Mouse (Mus musculus): ENCODE data around the gene Prorsd1. TPM values are rescaled to one million over a fixed set of nuclear protein-coding genes. Genes with fewer than 3 reads are reported as not detected.

Prorsd1 gene
- polyA plus RNA-seq, 1 experiment: 9.3 TPM

DNA sequence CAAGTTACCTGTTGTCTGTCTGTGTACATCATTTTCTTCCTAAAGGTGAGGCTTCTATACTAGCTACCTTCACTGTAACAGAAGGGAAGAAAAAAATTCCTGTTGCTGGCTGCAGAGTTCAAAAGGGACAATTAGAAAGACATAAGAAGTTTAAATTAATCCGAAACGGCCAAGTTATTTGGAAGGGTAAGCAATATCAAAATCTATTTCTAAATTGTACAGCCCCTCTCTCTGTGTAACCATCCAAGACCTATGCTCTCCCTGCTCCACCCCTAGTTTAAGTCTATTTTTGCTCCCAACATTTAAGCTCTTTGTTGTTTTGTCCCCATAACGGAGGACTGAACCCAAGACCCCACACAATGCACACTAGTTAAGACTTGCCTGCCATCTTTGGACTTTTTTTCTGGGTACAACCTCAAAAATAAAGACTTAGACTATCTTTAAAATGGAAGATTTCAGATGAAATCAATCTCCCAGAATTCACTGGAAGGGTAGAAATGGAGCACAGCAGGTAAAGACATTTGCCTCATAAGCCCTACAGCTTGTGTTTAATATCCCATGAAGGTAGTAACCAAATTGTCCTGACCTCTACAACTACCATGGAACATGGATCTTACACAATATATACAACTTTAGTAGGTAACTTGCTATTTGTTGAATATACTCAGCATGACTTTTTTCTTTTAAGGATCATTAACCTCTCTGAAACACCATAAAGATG lies 29.6 kb upstream of the Prorsd1 start:
- Histone ChIP-seq H3K79me3 (ENCODE audit: low read depth) (peaks cover 17% of the 10 kb centered on the region), H3K27me3 (ENCODE audit: control insufficient read depth, insufficient read depth, insufficient read length) (no peaks in the 10 kb centered on the region), H3ac (ENCODE audit: control insufficient read depth, insufficient read length, low read depth) (no peak overlapping the region), H3K4me3 (ENCODE audit: insufficient read depth, poor library complexity, severe bottlenecking) (no peak overlapping the region), H3K79me2 (ENCODE audit: control insufficient read depth, insufficient read depth) (peaks cover 24% of the 10 kb centered on the region), H3K36me3 (ENCODE audit: control insufficient read depth, insufficient read depth) (peaks cover 74% of the 10 kb centered on the region)
- TF ChIP-seq MYOD1 (IDR thresholded peaks at IDR 0.05; ENCODE audit: control insufficient read depth, insufficient read length, low read depth): no peak
- TF ChIP-seq MAX (IDR thresholded peaks at IDR 0.05): no peak
- TF ChIP-seq USF1 (IDR thresholded peaks at IDR 0.05; ENCODE audit: low read depth): no peak
- TF ChIP-seq FOSL1 (IDR thresholded peaks at IDR 0.05; ENCODE audit: insufficient read depth, low read length, poor library complexity, severe bottlenecking): no peak

DNA sequence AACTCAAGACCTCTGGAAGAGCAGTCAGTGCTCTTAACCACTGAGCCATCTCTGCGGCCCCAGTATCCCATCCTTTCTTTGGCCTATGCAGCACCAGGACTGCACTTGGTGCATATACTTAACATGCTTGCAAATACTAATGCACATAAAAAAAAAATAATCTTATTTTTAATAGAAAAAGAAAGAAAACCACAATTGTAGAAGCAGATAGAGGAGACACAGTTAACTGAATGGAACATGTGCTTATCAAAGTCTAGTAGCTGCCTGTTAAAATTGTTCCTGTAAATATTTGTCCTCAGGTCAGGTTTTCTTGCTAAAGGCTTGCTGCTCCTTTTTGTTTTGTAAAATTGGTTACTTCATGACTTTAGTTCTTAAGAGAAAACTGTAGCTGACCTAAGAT lies 23.4 kb upstream of the Prorsd1 start:
- Histone ChIP-seq H3K27me3 (ENCODE audit: control insufficient read depth, insufficient read depth, insufficient read length) (no peaks in the 10 kb centered on the region), H3K4me3 (ENCODE audit: insufficient read depth, poor library complexity, severe bottlenecking) (no peak overlapping the region), H3K79me3 (ENCODE audit: low read depth) (no peaks in the 10 kb centered on the region), H3K79me2 (ENCODE audit: control insufficient read depth, insufficient read depth) (no peaks in the 10 kb centered on the region), H3K36me3 (ENCODE audit: control insufficient read depth, insufficient read depth) (peaks cover 74% of the 10 kb centered on the region), H3ac (ENCODE audit: control insufficient read depth, insufficient read length, low read depth) (no peak overlapping the region)
- TF ChIP-seq CEBPB (IDR thresholded peaks at IDR 0.05; ENCODE audit: low read depth) (no peak), MYOD1 (IDR thresholded peaks at IDR 0.05; ENCODE audit: control insufficient read depth, insufficient read length, low read depth) (no peak), MAX (IDR thresholded peaks at IDR 0.05) (no peak), FOSL1 (IDR thresholded peaks at IDR 0.05; ENCODE audit: insufficient read depth, low read length, poor library complexity, severe bottlenecking) (no peak), MYOG (IDR thresholded peaks at IDR 0.05; ENCODE audit: control insufficient read depth, extremely low read depth, insufficient read length) (no peak), USF1 (IDR thresholded peaks at IDR 0.05; ENCODE audit: low read depth) (no peak), CTCF (IDR thresholded peaks at IDR 0.05; ENCODE audit: control insufficient read depth, insufficient read depth, insufficient read length) (no peak)

DNA sequence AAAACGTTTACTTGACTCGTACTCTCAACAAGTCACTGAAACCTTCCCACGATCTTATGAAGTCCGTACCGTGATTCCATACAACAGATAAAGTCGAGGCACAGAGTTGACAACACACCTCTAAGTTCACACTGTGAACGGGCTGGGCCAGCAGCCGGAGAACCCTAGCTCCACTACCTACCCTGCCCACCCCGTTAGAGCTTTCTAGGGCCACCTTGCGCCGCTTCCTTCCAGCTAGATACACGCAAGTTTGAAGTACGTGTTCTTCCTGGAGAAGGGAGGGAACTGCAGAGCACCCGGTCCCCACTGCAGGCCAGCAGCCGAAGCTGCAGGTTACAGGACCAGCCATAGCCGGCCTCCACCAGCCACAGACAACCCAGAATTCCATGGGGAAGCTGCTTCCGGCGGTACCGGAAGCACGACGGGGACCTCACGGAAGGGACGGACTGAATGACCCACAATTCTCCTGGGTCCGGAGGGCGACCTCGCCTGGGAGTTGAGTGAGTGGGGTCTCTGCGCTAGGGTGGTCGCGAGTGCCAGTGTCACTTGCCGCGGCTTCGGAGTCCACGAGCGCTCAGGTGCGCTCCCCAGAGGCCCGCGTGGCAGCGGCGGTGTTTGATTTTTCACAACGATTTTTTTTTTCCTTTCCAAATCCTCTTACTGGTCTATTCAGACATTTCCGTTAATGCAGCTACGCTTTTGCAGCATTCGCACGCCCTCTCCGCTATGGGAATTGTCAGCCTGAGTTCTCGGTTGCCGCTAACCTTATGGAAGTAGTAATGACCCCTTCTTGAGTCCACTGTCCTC lies 11.4 kb upstream of the Prorsd1 start, which contains the start of gene Mtif2:
Gene Mtif2 (plus strand): TSS at position 421 of the 807 bp plus-strand sequence.
- H3K79me2 ChIP-seq (ENCODE audit: control insufficient read depth, insufficient read depth): peaks cover 36% of the 10 kb centered on the region
- H3K4me3 ChIP-seq (ENCODE audit: insufficient read depth, poor library complexity, severe bottlenecking): peak within 1 kb of the TSS; percentile 88
- H3K36me3 ChIP-seq (ENCODE audit: control insufficient read depth, insufficient read depth): peaks cover 10% of the 10 kb centered on the region
- TF ChIP-seq MAX (IDR thresholded peaks at IDR 0.05) (peak; percentile 79), USF1 (IDR thresholded peaks at IDR 0.05; ENCODE audit: low read depth) (no peak)
- peaks cover 15% of the 10 kb centered on the region for H3K79me3 ChIP-seq (ENCODE audit: low read depth)
- peak within 1 kb of the TSS; percentile 96 for H3ac ChIP-seq (ENCODE audit: control insufficient read depth, insufficient read length, low read depth)
- H3K27me3 ChIP-seq (ENCODE audit: control insufficient read depth, insufficient read depth, insufficient read length): no peaks in the 10 kb centered on the region

DNA sequence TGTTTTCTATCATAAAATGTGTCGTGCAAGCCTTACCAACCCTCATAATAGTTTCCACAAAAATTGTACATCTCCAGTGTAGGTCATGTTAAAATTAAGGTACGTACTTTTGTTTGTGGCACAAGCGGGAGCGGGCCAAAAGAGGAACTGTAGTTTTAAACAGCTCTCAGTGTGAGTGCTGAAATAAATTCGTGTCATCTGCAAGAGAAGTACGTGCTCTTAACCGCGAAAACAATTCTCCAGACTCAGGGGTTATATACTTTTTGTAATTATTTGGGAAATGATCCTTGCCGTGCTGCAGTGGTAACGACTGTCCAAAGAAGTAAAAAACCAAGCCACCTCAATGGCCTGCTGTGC lies 530 bp downstream of the Prorsd1 start:
- Histone ChIP-seq H3K27me3 (ENCODE audit: control insufficient read depth, insufficient read depth, insufficient read length) (no peaks in the 10 kb centered on the region), H3K4me3 (ENCODE audit: insufficient read depth, poor library complexity, severe bottlenecking) (peak overlapping the region; percentile 41), H3K79me2 (ENCODE audit: control insufficient read depth, insufficient read depth) (peaks cover 10% of the 10 kb centered on the region), H3K36me3 (ENCODE audit: control insufficient read depth, insufficient read depth) (peaks cover 37% of the 10 kb centered on the region), H3ac (ENCODE audit: control insufficient read depth, insufficient read length, low read depth) (peak overlapping the region; percentile 55), H3K79me3 (ENCODE audit: low read depth) (no peaks in the 10 kb centered on the region)
- TF ChIP-seq MYOD1 (IDR thresholded peaks at IDR 0.05; ENCODE audit: control insufficient read depth, insufficient read length, low read depth) (no peak), MYOG (IDR thresholded peaks at IDR 0.05; ENCODE audit: control insufficient read depth, extremely low read depth, insufficient read length) (no peak), USF1 (IDR thresholded peaks at IDR 0.05; ENCODE audit: low read depth) (no peak), MAX (IDR thresholded peaks at IDR 0.05) (no peak), FOSL1 (IDR thresholded peaks at IDR 0.05; ENCODE audit: insufficient read depth, low read length, poor library complexity, severe bottlenecking) (no peak), CEBPB (IDR thresholded peaks at IDR 0.05; ENCODE audit: low read depth) (no peak), CTCF (IDR thresholded peaks at IDR 0.05; ENCODE audit: control insufficient read depth, insufficient read depth, insufficient read length) (no peak)

DNA sequence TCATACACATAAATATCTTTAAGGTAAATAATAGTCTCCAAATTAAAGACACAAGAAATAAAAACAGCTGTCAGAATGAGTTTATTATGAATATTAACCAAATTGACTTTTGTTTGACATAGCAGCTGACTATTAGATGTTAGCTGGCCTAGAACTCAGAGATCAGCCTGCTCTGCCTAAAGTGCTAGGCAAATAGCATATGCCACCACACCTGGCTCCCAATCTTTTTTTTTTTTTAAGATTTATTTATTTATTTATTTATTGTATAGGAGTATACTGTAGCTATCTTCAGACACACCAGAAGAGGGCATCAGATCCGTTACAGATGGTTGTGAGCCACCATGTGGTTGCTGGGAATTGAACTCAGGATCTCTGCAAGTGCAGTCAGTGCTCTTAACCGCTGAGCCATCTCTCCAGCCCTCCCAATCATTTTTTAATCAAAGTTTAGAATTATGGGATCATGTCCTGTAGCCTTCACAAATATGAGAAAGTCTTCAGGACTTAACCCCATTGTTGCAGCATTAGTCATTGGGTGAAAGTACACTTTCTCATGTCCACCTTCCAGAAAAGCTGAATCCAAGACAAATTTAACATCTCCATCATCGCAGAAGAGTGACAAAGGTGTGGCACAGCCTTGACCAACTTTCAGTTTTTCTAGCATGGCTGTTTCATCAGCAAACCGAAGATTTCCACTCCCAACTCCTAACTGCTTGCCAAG lies 1.9 kb downstream of the Prorsd1 start:
- H3K79me2 ChIP-seq (ENCODE audit: control insufficient read depth, insufficient read depth): peaks cover 10% of the 10 kb centered on the region
- TF ChIP-seq CEBPB (IDR thresholded peaks at IDR 0.05; ENCODE audit: low read depth) (no peak), MYOD1 (IDR thresholded peaks at IDR 0.05; ENCODE audit: control insufficient read depth, insufficient read length, low read depth) (no peak), MAX (IDR thresholded peaks at IDR 0.05) (no peak), CTCF (IDR thresholded peaks at IDR 0.05; ENCODE audit: control insufficient read depth, insufficient read depth, insufficient read length) (no peak), USF1 (IDR thresholded peaks at IDR 0.05; ENCODE audit: low read depth) (no peak), FOSL1 (IDR thresholded peaks at IDR 0.05; ENCODE audit: insufficient read depth, low read length, poor library complexity, severe bottlenecking) (no peak), MYOG (IDR thresholded peaks at IDR 0.05; ENCODE audit: control insufficient read depth, extremely low read depth, insufficient read length) (no peak)

More for the DNA sequence above, 1.9 kb downstream of the Prorsd1 start:
- no peaks in the 10 kb centered on the region for H3K79me3 ChIP-seq (ENCODE audit: low read depth)
- no peaks in the 10 kb centered on the region for H3K27me3 ChIP-seq (ENCODE audit: control insufficient read depth, insufficient read depth, insufficient read length)
- no peak overlapping the region for H3K4me3 ChIP-seq (ENCODE audit: insufficient read depth, poor library complexity, severe bottlenecking)
- H3K36me3 ChIP-seq (ENCODE audit: control insufficient read depth, insufficient read depth): peaks cover 37% of the 10 kb centered on the region
- H3ac ChIP-seq (ENCODE audit: control insufficient read depth, insufficient read length, low read depth): no peak overlapping the region

Measured in C2C12 (cell line).